Mouse (Mus musculus): ENCODE measurements around the gene Supt5. TPM values are rescaled to one million over a fixed set of nuclear protein-coding genes. Genes with fewer than 3 reads are reported as not detected.

The Supt5 gene
- polyA plus RNA-seq, 1 experiment from 2014 or later, result 77.1 TPM

GRCm38 (mm10) chr7:28382347-28382951 lies 43.9 kb upstream of the Supt5 start:
- no peaks in the 10 kb centered on the region for H3K27me3 ChIP-seq (replicated peaks; ENCODE audit: control insufficient read depth, insufficient read depth, low read length)
- H3K4me3 ChIP-seq (ENCODE audit: low read length), result peak overlapping the region; percentile 47
- peak overlapping the region; percentile 62 for H3K4me2 ChIP-seq (ENCODE audit: low read depth, low read length)
- peaks cover 51% of the 10 kb centered on the region for H3K4me1 ChIP-seq (ENCODE audit: control insufficient read depth, insufficient read depth, low read length)
- no peaks in the 10 kb centered on the region for H3K9me3 ChIP-seq (ENCODE audit: control insufficient read depth, low read length)
- peak; percentile 5; the same call in 1 of the 2 replicates for ATAC-seq
- peak overlapping the region; percentile 100 for H3K27ac ChIP-seq (ENCODE audit: low read length)
- no peaks in the 10 kb centered on the region for H3K36me3 ChIP-seq (ENCODE audit: control insufficient read depth, insufficient read depth, low read length)
- H3K9ac ChIP-seq (ENCODE audit: low read depth, low read length), result peak overlapping the region; percentile 79
- WGBS, result 47% methylated on average over 10 of the region's 12 CpGs

GRCm38 (mm10) chr7:28381938-28382337 lies 43.4 kb upstream of the Supt5 start:
- H3K9me3 ChIP-seq (ENCODE audit: control insufficient read depth, low read length), result no peaks in the 10 kb centered on the region
- H3K4me1 ChIP-seq (ENCODE audit: control insufficient read depth, insufficient read depth, low read length), result peaks cover 52% of the 10 kb centered on the region
- H3K4me2 ChIP-seq (ENCODE audit: low read depth, low read length), result peak overlapping the region; percentile 62
- no peaks in the 10 kb centered on the region for H3K36me3 ChIP-seq (ENCODE audit: control insufficient read depth, insufficient read depth, low read length)
- peak overlapping the region; percentile 47 for H3K4me3 ChIP-seq (ENCODE audit: low read length)
- WGBS, result 2% methylated on average over 20 of the region's 20 CpGs
- H3K9ac ChIP-seq (ENCODE audit: low read depth, low read length), result peak overlapping the region; percentile 79
- peak; percentile 47 for ATAC-seq
- H3K27me3 ChIP-seq (replicated peaks; ENCODE audit: control insufficient read depth, insufficient read depth, low read length), result no peaks in the 10 kb centered on the region
- peak overlapping the region; percentile 100 for H3K27ac ChIP-seq (ENCODE audit: low read length)

GRCm38 (mm10) chr7:28381017-28381790 lies 42.7 kb upstream of the Supt5 start:
- Histone ChIP-seq H3K9ac (ENCODE audit: low read depth, low read length) (peak overlapping the region; percentile 79), H3K9me3 (ENCODE audit: control insufficient read depth, low read length) (no peaks in the 10 kb centered on the region), H3K27me3 (replicated peaks; ENCODE audit: control insufficient read depth, insufficient read depth, low read length) (no peaks in the 10 kb centered on the region), H3K36me3 (ENCODE audit: control insufficient read depth, insufficient read depth, low read length) (no peaks in the 10 kb centered on the region), H3K4me3 (ENCODE audit: low read length) (peak overlapping the region; percentile 47), H3K27ac (ENCODE audit: low read length) (peak overlapping the region; percentile 100), H3K4me2 (ENCODE audit: low read depth, low read length) (peak overlapping the region; percentile 62), H3K4me1 (ENCODE audit: control insufficient read depth, insufficient read depth, low read length) (peaks cover 50% of the 10 kb centered on the region)
- ATAC-seq, result peak; percentile 21
- 3% methylated on average over 30 of the region's 30 CpGs for WGBS

GRCm38 (mm10) chr7:28380237-28381016 lies 41.9 kb upstream of the Supt5 start, which contains the start of gene Zfp36:
Gene Zfp36 (minus strand): TSS chr7:28380253.
- H3K27ac ChIP-seq (ENCODE audit: low read length), result peak within 1 kb of the TSS; percentile 100
- peak within 1 kb of the TSS; percentile 84 for H3K4me3 ChIP-seq (ENCODE audit: low read length)
- peak within 1 kb of the TSS; percentile 62 for H3K4me2 ChIP-seq (ENCODE audit: low read depth, low read length)
- peaks cover 49% of the 10 kb centered on the region for H3K4me1 ChIP-seq (ENCODE audit: control insufficient read depth, insufficient read depth, low read length)
- no peak for ATAC-seq
- H3K9ac ChIP-seq (ENCODE audit: low read depth, low read length), result peak within 1 kb of the TSS; percentile 98
- WGBS, result 43% methylated on average over 17 of the region's 17 CpGs
- H3K36me3 ChIP-seq (ENCODE audit: control insufficient read depth, insufficient read depth, low read length), result no peaks in the 10 kb centered on the region
- no peaks in the 10 kb centered on the region for H3K27me3 ChIP-seq (replicated peaks; ENCODE audit: control insufficient read depth, insufficient read depth, low read length)
- no peaks in the 10 kb centered on the region for H3K9me3 ChIP-seq (ENCODE audit: control insufficient read depth, low read length)

GRCm38 (mm10) chr7:28378769-28379651 lies 40.5 kb upstream of the Supt5 start:
- peak overlapping the region; percentile 99 for H3K27ac ChIP-seq (ENCODE audit: low read length)
- no peaks in the 10 kb centered on the region for H3K36me3 ChIP-seq (ENCODE audit: control insufficient read depth, insufficient read depth, low read length)
- peaks cover 52% of the 10 kb centered on the region for H3K4me1 ChIP-seq (ENCODE audit: control insufficient read depth, insufficient read depth, low read length)
- H3K4me2 ChIP-seq (ENCODE audit: low read depth, low read length), result peak overlapping the region; percentile 62
- peak overlapping the region; percentile 84 for H3K4me3 ChIP-seq (ENCODE audit: low read length)
- no peaks in the 10 kb centered on the region for H3K9me3 ChIP-seq (ENCODE audit: control insufficient read depth, low read length)
- H3K27me3 ChIP-seq (replicated peaks; ENCODE audit: control insufficient read depth, insufficient read depth, low read length), result no peaks in the 10 kb centered on the region
- H3K9ac ChIP-seq (ENCODE audit: low read depth, low read length), result peak overlapping the region; percentile 98
- peak; percentile 43 for ATAC-seq
- WGBS, result under 1% methylated on average over 53 of the region's 53 CpGs

GRCm38 (mm10) chr7:28378066-28378690 lies 39.6 kb upstream of the Supt5 start:
- H3K4me1 ChIP-seq (ENCODE audit: control insufficient read depth, insufficient read depth, low read length), result peaks cover 48% of the 10 kb centered on the region
- 0 out of 2 replicates have a peak, but pooled peaks have one; percentile 5 for ATAC-seq
- peak overlapping the region; percentile 84 for H3K4me3 ChIP-seq (ENCODE audit: low read length)
- H3K4me2 ChIP-seq (ENCODE audit: low read depth, low read length), result peak overlapping the region; percentile 62
- H3K9me3 ChIP-seq (ENCODE audit: control insufficient read depth, low read length), result no peaks in the 10 kb centered on the region
- H3K27me3 ChIP-seq (replicated peaks; ENCODE audit: control insufficient read depth, insufficient read depth, low read length), result no peaks in the 10 kb centered on the region
- WGBS, result 25% methylated on average over 32 of the region's 32 CpGs
- peak overlapping the region; percentile 98 for H3K9ac ChIP-seq (ENCODE audit: low read depth, low read length)
- H3K36me3 ChIP-seq (ENCODE audit: control insufficient read depth, insufficient read depth, low read length), result no peaks in the 10 kb centered on the region
- peak overlapping the region; percentile 99 for H3K27ac ChIP-seq (ENCODE audit: low read length)

- no peaks in the 10 kb centered on the region for H3K36me3 ChIP-seq (ENCODE audit: control insufficient read depth, insufficient read depth, low read length)
- peak overlapping the region; percentile 99 for H3K27ac ChIP-seq (ENCODE audit: low read length)
- H3K9ac ChIP-seq (ENCODE audit: low read depth, low read length), result peak overlapping the region; percentile 98
- ATAC-seq, result no peak
- peaks cover 41% of the 10 kb centered on the region for H3K4me1 ChIP-seq (ENCODE audit: control insufficient read depth, insufficient read depth, low read length)
- H3K27me3 ChIP-seq (replicated peaks; ENCODE audit: control insufficient read depth, insufficient read depth, low read length), result no peaks in the 10 kb centered on the region
- WGBS, result 60% methylated on average over 18 of the region's 18 CpGs
- H3K4me3 ChIP-seq (ENCODE audit: low read length), result peak overlapping the region; percentile 84
- H3K9me3 ChIP-seq (ENCODE audit: control insufficient read depth, low read length), result no peaks in the 10 kb centered on the region
- H3K4me2 ChIP-seq (ENCODE audit: low read depth, low read length), result peak overlapping the region; percentile 62
Observed at GRCm38 (mm10) chr7:28377190-28378065, 38.9 kb upstream of the Supt5 start.
